Mouse (Mus musculus): ENCODE measurements around the gene Prss22.

The Prss22 gene

GRCm38 (mm10) chr17:23997901-23998300 is at the start of gene Prss22:
Gene Prss22 (minus strand): TSS chr17:23998100.
- no peak for DNase-seq

GRCm38 (mm10) chr17:24046026-24046425 is 48.1 kb upstream of the Prss22 start:
- DNase-seq = no peak

GRCm38 (mm10) chr17:24045608-24046007 is 47.7 kb upstream of the Prss22 start:
- no peak for DNase-seq

GRCm38 (mm10) chr17:24044482-24044881 is 46.6 kb upstream of the Prss22 start:
- DNase-seq = no peak

GRCm38 (mm10) chr17:24037844-24038243 is 39.9 kb upstream of the Prss22 start, which contains the start of gene Prss27:
Gene Prss27 (plus strand): TSS chr17:24038144.
- no peak for DNase-seq

GRCm38 (mm10) chr17:24037360-24037759 is 39.5 kb upstream of the Prss22 start:
- no peak for DNase-seq

- DNase-seq = no peak
Measured at GRCm38 (mm10) chr17:24036954-24037353, 39.1 kb upstream of the Prss22 start.

GRCm38 (mm10) chr17:24035087-24035486 is 37.2 kb upstream of the Prss22 start:
- DNase-seq = no peak

- DNase-seq = no peak
Measured at GRCm38 (mm10) chr17:24030551-24030950, 32.7 kb upstream of the Prss22 start.

GRCm38 (mm10) chr17:24029477-24029876 is 31.6 kb upstream of the Prss22 start:
- DNase-seq = no peak

- no peak for DNase-seq
Measured at GRCm38 (mm10) chr17:24021375-24022199, 23.7 kb upstream of the Prss22 start.

GRCm38 (mm10) chr17:24020696-24021095 is 22.8 kb upstream of the Prss22 start:
- no peak for DNase-seq

- DNase-seq = no peak
Measured at GRCm38 (mm10) chr17:24015727-24016126, 17.8 kb upstream of the Prss22 start.

GRCm38 (mm10) chr17:24014433-24014965 is 16.6 kb upstream of the Prss22 start:
- no peak for DNase-seq

- DNase-seq = no peak
Measured at GRCm38 (mm10) chr17:24012921-24013320, 15.0 kb upstream of the Prss22 start.

- DNase-seq = no peak
Measured at GRCm38 (mm10) chr17:24009617-24010016, 11.7 kb upstream of the Prss22 start.

- DNase-seq = no peak
Measured at GRCm38 (mm10) chr17:24008105-24008504, 10.2 kb upstream of the Prss22 start.

- DNase-seq = no peak
Measured at GRCm38 (mm10) chr17:24007391-24007790, 9.5 kb upstream of the Prss22 start.

GRCm38 (mm10) chr17:24006930-24007329 is 9.0 kb upstream of the Prss22 start:
- DNase-seq = no peak

- no peak for DNase-seq
Measured at GRCm38 (mm10) chr17:24005049-24005448, 7.1 kb upstream of the Prss22 start.

GRCm38 (mm10) chr17:24004071-24004665 is 6.3 kb upstream of the Prss22 start:
- DNase-seq = no peak

- peak; percentile 91 for DNase-seq
Measured at GRCm38 (mm10) chr17:24000404-24000803, 2.5 kb upstream of the Prss22 start.

GRCm38 (mm10) chr17:23998383-23998782 is 483 bp upstream of the Prss22 start:
- no peak for DNase-seq

GRCm38 (mm10) chr17:23995421-23995820 is 2.5 kb downstream of the Prss22 start:
- no peak for DNase-seq
